Mouse (Mus musculus): Measurements from ENCODE around the gene Trp53bp2.

Trp53bp2 gene

DNA sequence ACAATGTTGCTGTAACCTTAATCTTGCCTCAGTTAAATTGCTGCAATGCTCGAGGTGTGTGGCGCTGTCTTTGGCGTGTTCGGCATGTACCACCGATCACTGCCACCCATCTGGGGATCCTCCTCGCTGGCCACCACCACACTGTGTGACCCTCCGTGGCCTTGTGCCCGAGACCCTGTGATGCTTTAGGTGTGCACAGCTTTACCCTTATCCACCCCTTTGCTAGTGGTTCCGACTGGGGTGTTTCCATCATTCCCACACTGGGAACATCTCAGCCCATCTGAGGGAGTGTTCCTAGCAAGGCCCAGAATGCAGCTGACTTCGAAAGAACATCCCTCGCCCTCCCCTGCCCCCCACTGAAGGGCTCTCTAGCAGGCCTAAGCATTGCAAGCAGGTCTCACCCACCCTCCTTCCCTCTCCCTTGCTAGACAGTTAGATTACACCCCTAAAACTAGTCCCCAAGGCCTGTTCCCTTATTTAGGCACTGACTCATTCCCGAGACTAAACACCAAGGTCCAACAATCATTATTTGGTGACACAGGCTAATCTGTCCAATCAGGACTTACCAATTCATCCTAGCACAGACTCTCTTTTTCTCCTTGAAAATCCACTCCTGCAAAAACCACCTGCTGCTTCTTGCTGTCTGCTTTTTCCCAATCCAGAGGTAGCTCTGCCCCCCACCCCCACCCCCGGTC, 94.4 kb downstream of the Trp53bp2 start:
- no peak for DNase-seq

DNA sequence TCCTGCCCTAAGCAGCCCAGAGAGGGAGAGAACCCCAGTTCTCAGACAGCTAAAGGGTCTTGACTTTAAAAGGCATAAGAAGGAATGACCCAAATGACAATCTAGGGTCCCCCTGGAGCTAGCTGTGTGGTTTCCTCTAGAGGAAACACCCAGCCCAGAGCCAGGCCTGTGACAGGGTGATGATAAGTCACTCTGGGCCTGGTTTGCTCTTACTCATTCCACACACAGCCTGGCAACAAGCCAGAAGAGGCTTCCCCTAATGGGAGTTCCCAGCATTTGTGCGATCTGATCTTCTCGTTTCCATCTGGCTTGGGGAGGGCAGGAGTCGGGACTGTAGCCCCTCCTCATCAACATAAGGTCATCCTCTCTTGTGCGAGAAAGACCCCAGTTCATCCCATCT, 95.3 kb downstream of the Trp53bp2 start:
- DNase-seq: no peak

DNA sequence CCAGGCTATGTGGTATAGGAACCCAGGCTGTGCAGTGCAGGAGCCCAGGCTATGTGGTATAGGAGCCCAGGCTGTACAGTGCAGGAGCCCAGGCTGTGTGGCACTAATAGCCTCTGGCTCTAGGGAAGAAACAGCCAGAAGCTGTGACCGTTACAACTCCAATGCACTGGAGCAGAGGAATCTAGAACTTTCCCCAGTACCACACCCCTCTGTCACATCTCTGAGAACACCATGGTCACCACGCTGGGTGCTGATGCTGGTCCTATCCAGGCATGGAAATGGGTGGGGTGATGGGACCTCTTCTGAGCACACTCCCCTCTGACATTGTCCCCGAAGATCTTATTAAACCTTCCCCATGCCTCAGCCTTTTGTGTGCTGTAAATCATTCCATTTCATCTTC, 96.3 kb downstream of the Trp53bp2 start:
- DNase-seq: no peak

DNA sequence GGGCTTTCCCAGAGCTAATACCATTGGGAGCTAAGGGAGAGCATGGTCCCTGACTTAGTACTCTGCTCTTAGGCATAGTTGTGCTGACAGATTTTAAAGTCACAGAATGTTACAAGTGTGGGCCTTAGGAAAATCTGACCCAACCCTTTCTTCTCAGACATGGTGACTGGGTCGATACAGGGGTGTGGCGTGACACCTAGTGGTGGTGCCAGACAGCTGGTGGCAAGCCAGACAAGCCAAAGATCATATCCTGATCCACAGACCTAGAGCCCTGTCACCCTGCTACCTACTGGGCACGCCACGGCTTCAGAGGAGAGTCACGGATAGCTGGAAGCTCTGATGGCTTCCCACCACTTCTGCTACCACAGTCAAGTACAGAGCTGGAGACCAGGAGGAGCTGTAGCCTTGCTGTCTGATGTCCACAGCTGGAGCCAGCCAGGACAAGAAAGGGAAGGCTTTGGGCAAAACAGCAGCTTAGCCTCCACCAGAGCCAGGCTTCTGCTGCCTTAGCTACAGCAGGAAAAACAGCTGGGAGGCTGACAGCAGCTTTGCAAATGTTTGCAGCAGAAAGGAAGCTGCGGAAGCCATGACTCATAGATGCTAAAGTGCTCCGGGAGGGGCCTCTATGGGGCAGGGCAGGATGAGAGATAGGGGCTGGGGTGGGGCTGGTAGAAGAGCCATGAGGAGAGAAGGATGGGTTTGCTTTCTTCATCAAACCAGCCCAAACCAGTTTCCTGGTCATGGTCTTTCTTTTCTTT, 97.4 kb downstream of the Trp53bp2 start:
- peak; percentile 63 for DNase-seq

DNA sequence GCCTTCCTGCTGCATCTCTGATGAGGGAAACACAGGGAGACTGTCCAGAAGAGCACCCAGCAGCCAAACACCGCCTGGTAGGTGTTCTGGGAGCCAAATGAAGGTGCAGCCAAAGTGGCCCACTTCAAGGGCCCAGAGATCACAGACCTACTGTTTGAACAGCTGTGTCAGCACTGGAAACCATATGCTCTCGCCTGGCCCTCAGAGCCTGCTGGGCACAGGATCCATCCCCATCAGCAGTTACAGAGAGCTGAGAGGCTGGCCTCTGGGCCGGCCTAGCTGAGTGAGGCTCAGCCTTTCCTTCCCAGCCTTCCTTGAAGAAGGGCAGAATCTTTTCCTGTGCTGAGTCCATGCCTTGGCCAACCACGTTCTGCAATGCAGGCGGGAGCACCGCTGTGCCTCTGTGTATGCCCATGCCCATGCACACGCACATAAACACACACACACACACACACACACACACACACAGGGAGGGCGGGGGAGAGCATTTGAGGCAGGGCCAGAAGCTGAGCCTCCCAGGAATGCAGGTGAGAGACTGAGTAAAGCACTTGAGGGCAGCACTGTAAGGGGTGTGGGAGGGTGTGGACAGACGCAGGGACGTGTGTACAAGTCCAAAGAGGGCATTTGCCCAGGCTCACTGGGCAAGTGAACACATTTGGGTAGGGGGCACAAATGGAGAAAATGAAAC, 100.3 kb downstream of the Trp53bp2 start:
- no peak for DNase-seq

DNA sequence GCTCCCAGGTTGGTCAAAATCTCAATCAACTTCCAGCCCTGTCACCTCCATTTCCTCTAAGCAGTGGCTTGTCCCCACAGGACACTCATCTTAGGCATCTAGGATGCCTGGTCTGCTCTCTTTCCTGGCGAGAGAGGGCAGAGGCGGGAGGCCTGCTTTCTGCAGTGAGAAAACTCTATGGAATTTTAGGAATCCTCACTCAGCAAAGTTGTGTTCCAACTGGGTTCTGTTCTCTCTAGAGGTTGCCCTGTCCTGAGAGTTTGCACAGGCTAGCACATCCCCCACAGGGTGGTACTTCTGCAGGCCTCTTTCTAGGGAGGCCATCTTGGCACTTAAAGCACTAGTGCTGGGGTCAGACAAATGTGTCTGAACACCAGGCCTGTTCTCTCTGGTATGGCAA, 102.1 kb downstream of the Trp53bp2 start:
- no peak for DNase-seq

DNA sequence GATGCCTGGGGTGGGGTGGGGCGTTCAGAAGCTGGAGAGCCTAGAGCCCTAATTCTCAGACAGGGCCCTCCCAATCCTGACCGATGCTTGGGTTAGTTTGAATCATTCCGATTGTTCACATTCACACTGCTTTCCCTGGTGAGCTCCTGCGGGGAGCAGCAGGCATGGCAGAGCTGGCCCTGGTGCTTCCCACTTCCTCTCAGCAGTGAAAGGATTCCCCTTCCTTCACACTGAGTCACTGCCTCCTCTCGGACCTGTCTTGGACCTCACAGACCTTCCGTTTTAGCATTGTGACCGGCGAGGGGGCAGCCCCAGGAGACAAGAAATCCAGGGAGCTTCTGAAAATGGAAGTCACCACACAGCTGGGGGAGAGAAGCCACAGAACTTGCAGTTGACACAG, 102.8 kb downstream of the Trp53bp2 start:
- no peak for DNase-seq

Measured in right cerebral cortex, adult 18-20 months (tissue).